Mouse (Mus musculus) hindbrain, embryonic 10.5 days (tissue): ENCODE measurements at regions not wholly inside any gene's neighbourhood (a gene's known extent, or its start where the extent isn't known, plus 50 kb on each side); places are given as distances from the start of the nearest gene placed in this dataset.

Experiments used
- DNase-seq: peaks from one replicate; pipeline ENCODE4 v3.0.0-alpha.2; 2017; ENCODE audit warnings: low spot score
- H3K27ac ChIP-seq: fragments of 300-500 bp; sonication (generic); 2 replicates; pipeline ENCODE4 v1.5.1; 2016; ENCODE audit warnings: mild to moderate bottlenecking, moderate library complexity
- H3K27me3 ChIP-seq: fragments of 300-500 bp; sonication (generic); 2 replicates; pipeline ENCODE4 v1.6.1; 2016; ENCODE audit warnings: mild to moderate bottlenecking; ENCODE audit not compliant: poor library complexity, insufficient read depth, severe bottlenecking
- H3K36me3 ChIP-seq: fragments of 300-500 bp; sonication (generic); 2 replicates; pipeline ENCODE4 v1.6.1; 2016; ENCODE audit warnings: mild to moderate bottlenecking, moderate library complexity
- H3K4me1 ChIP-seq: fragments of 300-500 bp; sonication (generic); replicated peaks from 2 replicates; pipeline ENCODE4 v1.6.1; 2016; ENCODE audit warnings: mild to moderate bottlenecking
- H3K4me3 ChIP-seq: fragments of 300-500 bp; sonication (generic); 2 replicates; pipeline ENCODE4 v1.5.1; 2016; ENCODE audit warnings: mild to moderate bottlenecking, moderate library complexity
- H3K9me3 ChIP-seq: fragments of 300-500 bp; sonication (generic); 2 replicates; pipeline ENCODE4 v1.6.1; 2016; ENCODE audit warnings: mild to moderate bottlenecking, moderate library complexity
- WGBS: fragments of 180-500 bp; shearing (Covaris S2); methylation state at CpG from one replicate; pipeline ENCODE4 v1.1.7; 2016; 5-methylcytosine and 5-hydroxymethylcytosine counted together

GRCm38 (mm10) chr12:9199321-9199720, 169.5 kb downstream of the Ttc32 start:
- H3K36me3 ChIP-seq: no peaks in the 10 kb centered on the region
- no peak overlapping the region for H3K4me3 ChIP-seq
- H3K27ac ChIP-seq: no peak overlapping the region
- WGBS: 92% methylated on average over 2 of the region's 2 CpGs
- DNase-seq: no peak
- H3K4me1 ChIP-seq: no peaks in the 10 kb centered on the region
- H3K27me3 ChIP-seq: no peaks in the 10 kb centered on the region
- no peaks in the 10 kb centered on the region for H3K9me3 ChIP-seq

- Histone ChIP-seq H3K4me3 (no peak overlapping the region), H3K36me3 (no peaks in the 10 kb centered on the region), H3K4me1 (no peaks in the 10 kb centered on the region), H3K27ac (no peak overlapping the region), H3K27me3 (no peaks in the 10 kb centered on the region), H3K9me3 (no peaks in the 10 kb centered on the region)
- DNase-seq: no peak
- 88% methylated on average over 1 of the region's 1 CpGs for WGBS
These were observed 182.4 kb downstream of the Ttc32 start for GRCm38 (mm10) chr12:9212211-9212610.

GRCm38 (mm10) chr12:9224971-9225370, 195.2 kb downstream of the Ttc32 start:
- Histone ChIP-seq H3K36me3 (no peaks in the 10 kb centered on the region), H3K27ac (no peak overlapping the region), H3K27me3 (no peaks in the 10 kb centered on the region), H3K4me1 (0 out of 2 replicates have a peak, but pooled peaks cover 2% of the 10 kb centered on the region), H3K4me3 (no peak overlapping the region), H3K9me3 (no peaks in the 10 kb centered on the region)
- no peak for DNase-seq
- 47% methylated on average over 5 of the region's 5 CpGs for WGBS

GRCm38 (mm10) chr12:9227901-9228300, 198.1 kb downstream of the Ttc32 start:
- WGBS: 85% methylated on average over 5 of the region's 5 CpGs
- no peaks in the 10 kb centered on the region for H3K9me3 ChIP-seq
- no peak overlapping the region for H3K27ac ChIP-seq
- DNase-seq: no peak
- no peaks in the 10 kb centered on the region for H3K27me3 ChIP-seq
- 0 out of 2 replicates have a peak, but pooled peaks cover 2% of the 10 kb centered on the region for H3K4me1 ChIP-seq
- H3K4me3 ChIP-seq: no peak overlapping the region
- H3K36me3 ChIP-seq: no peaks in the 10 kb centered on the region

GRCm38 (mm10) chr12:9228486-9228885, 198.7 kb downstream of the Ttc32 start:
- H3K4me1 ChIP-seq: 0 out of 2 replicates have a peak, but pooled peaks cover 2% of the 10 kb centered on the region
- WGBS: 85% methylated on average over 2 of the region's 2 CpGs
- H3K36me3 ChIP-seq: no peaks in the 10 kb centered on the region
- no peaks in the 10 kb centered on the region for H3K9me3 ChIP-seq
- no peak overlapping the region for H3K4me3 ChIP-seq
- no peaks in the 10 kb centered on the region for H3K27me3 ChIP-seq
- no peak for DNase-seq
- no peak overlapping the region for H3K27ac ChIP-seq

GRCm38 (mm10) chr12:9229981-9230380, 200.2 kb downstream of the Ttc32 start:
- 74% methylated on average over 4 of the region's 4 CpGs for WGBS
- Histone ChIP-seq H3K9me3 (no peaks in the 10 kb centered on the region), H3K27me3 (no peaks in the 10 kb centered on the region), H3K27ac (no peak overlapping the region), H3K36me3 (no peaks in the 10 kb centered on the region), H3K4me3 (no peak overlapping the region), H3K4me1 (0 out of 2 replicates have a peak, but pooled peaks cover under 1% of the 10 kb centered on the region)
- DNase-seq: no peak

GRCm38 (mm10) chr12:9230576-9230975, 200.8 kb downstream of the Ttc32 start:
- no peak overlapping the region for H3K27ac ChIP-seq
- H3K36me3 ChIP-seq: no peaks in the 10 kb centered on the region

GRCm38 (mm10) chr12:9232431-9232830, 202.6 kb downstream of the Ttc32 start:
- Histone ChIP-seq H3K36me3 (no peaks in the 10 kb centered on the region), H3K9me3 (no peaks in the 10 kb centered on the region), H3K27ac (no peak overlapping the region), H3K27me3 (no peaks in the 10 kb centered on the region), H3K4me3 (no peak overlapping the region), H3K4me1 (no peaks in the 10 kb centered on the region)
- no peak for DNase-seq

More at GRCm38 (mm10) chr12:9230576-9230975, 200.8 kb downstream of the Ttc32 start:
- H3K4me1 ChIP-seq: no peaks in the 10 kb centered on the region
- WGBS: 86% methylated on average over 5 of the region's 5 CpGs
- H3K4me3 ChIP-seq: no peak overlapping the region
- no peaks in the 10 kb centered on the region for H3K9me3 ChIP-seq
- DNase-seq: no peak
- no peaks in the 10 kb centered on the region for H3K27me3 ChIP-seq

GRCm38 (mm10) chr12:9235866-9236265, 206.1 kb downstream of the Ttc32 start:
- WGBS: 82% methylated on average over 4 of the region's 4 CpGs
- Histone ChIP-seq H3K9me3 (no peaks in the 10 kb centered on the region), H3K27me3 (no peaks in the 10 kb centered on the region)

GRCm38 (mm10) chr12:9237538-9237937, 207.7 kb downstream of the Ttc32 start:
- Histone ChIP-seq H3K36me3 (no peaks in the 10 kb centered on the region), H3K4me1 (no peaks in the 10 kb centered on the region), H3K4me3 (no peak overlapping the region), H3K9me3 (no peaks in the 10 kb centered on the region), H3K27ac (no peak overlapping the region), H3K27me3 (no peaks in the 10 kb centered on the region)
- WGBS: 84% methylated on average over 6 of the region's 6 CpGs
- DNase-seq: no peak

More at GRCm38 (mm10) chr12:9235866-9236265, 206.1 kb downstream of the Ttc32 start:
- H3K4me1 ChIP-seq: no peaks in the 10 kb centered on the region
- no peak for DNase-seq
- H3K27ac ChIP-seq: no peak overlapping the region
- no peak overlapping the region for H3K4me3 ChIP-seq
- no peaks in the 10 kb centered on the region for H3K36me3 ChIP-seq

GRCm38 (mm10) chr12:9237955-9238354, 208.2 kb downstream of the Ttc32 start:
- Histone ChIP-seq H3K27ac (no peak overlapping the region), H3K4me1 (no peaks in the 10 kb centered on the region), H3K36me3 (no peaks in the 10 kb centered on the region), H3K27me3 (no peaks in the 10 kb centered on the region), H3K4me3 (no peak overlapping the region), H3K9me3 (no peaks in the 10 kb centered on the region)
- WGBS: 85% methylated on average over 1 of the region's 1 CpGs
- no peak for DNase-seq

- Histone ChIP-seq H3K27me3 (no peaks in the 10 kb centered on the region), H3K36me3 (no peaks in the 10 kb centered on the region), H3K4me3 (no peak overlapping the region), H3K27ac (no peak overlapping the region), H3K4me1 (no peaks in the 10 kb centered on the region), H3K9me3 (no peaks in the 10 kb centered on the region)
- WGBS: 84% methylated on average over 5 of the region's 5 CpGs
- DNase-seq: no peak
These were observed 217.7 kb downstream of the Ttc32 start for GRCm38 (mm10) chr12:9247506-9247905.

GRCm38 (mm10) chr12:9251772-9252171, 222.0 kb downstream of the Ttc32 start:
- H3K9me3 ChIP-seq: no peaks in the 10 kb centered on the region
- no peaks in the 10 kb centered on the region for H3K36me3 ChIP-seq
- H3K4me3 ChIP-seq: no peak overlapping the region
- H3K4me1 ChIP-seq: 0 out of 2 replicates have a peak, but pooled peaks cover 5% of the 10 kb centered on the region
- H3K27ac ChIP-seq: no peak overlapping the region
- H3K27me3 ChIP-seq: no peaks in the 10 kb centered on the region
- 19% methylated on average over 5 of the region's 5 CpGs for WGBS
- peak; percentile 60 for DNase-seq
